Mouse (Mus musculus) 3134 (cell line): Measurements from ENCODE around the gene Lpcat2.
A peak's percentile ranks its signal among the peaks of the same experiment; 100 is the strongest.

ENCODE experiments used
- DNase-seq: peaks from one replicate; pipeline ENCODE4 v3.0.0-alpha.2; 2011; ENCODE audit warnings: low spot score; ENCODE audit not compliant: insufficient read length; ENCODE audit errors: extremely low read depth

Lpcat2 gene

DNA sequence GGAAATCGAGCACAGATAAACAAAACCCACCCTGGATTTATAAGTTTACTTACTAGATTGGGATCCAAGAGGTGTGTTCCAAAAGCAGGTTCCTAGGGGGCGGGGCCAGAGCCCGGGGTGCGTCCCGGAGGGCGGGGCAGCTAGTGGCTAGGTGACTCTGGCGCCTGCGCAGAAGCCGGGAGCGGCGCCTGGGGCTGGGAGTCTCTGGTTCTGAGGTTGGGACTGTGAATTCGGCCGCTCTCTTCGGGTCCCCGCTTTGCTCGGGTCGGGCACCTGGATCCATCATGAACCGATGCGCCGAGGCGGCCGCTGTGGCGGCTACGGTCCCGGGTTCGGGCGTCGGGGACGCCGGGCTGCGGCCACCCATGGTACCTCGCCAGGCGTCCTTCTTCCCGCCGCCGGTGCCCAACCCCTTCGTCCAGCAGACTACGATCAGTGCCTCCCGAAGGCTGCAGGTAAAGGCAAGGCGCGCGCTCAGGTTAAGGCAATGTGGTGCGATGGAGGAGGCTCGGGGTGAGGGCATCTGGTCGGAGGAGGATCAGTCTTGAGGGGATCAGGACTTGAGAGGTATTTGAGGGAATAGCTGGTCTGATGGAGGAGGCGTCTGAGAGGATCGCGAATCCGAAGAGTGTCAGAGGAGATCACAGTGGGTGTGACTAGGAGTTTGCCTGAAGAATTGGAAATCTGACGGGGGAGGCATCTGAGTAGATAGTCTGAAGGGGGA is at the start of gene Lpcat2:
Gene Lpcat2, plus strand, starts transcription at position 169 of the 724 bp plus-strand sequence.
- DNase-seq, result no peak

DNA sequence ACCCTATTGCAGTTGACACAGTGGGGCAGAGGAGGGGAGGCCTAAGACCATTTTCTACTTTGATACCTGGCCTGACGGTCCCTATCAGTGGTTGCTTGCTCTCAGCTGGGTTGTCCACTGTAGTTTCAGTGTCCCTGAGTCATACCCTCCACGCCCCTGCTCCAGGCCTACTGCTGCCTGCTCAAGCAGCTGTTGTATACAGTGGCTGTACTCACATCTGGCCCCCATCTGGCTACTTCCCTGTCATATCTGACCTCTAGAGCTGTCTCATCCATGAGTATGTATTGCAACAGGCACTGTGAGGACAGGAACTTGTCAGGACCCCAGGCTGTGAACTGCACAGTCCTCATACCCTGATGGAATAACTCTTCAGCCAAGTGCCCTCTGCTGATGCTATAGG is 42.4 kb upstream of the Lpcat2 start:
- DNase-seq, result no peak

DNA sequence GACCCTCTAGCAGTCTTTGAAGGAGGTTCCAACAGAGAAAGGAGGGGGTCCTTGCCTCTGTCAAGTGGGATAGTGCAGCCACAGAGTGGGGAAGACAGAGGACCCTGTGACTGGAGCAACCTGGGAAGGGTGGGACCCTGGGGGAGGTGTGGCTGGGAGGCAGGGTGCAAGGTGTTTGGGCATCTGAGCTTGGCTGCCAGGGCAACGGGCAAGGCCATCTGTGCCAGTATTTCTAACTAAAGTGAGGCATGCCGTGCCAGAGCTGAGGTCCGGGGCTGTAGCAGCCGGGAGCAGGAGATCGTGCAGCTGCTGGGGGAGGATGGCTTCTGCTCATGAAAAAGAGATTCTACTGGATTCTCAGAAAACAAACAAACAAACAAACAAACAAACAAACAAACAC is 39.5 kb upstream of the Lpcat2 start:
- DNase-seq, result no peak

DNA sequence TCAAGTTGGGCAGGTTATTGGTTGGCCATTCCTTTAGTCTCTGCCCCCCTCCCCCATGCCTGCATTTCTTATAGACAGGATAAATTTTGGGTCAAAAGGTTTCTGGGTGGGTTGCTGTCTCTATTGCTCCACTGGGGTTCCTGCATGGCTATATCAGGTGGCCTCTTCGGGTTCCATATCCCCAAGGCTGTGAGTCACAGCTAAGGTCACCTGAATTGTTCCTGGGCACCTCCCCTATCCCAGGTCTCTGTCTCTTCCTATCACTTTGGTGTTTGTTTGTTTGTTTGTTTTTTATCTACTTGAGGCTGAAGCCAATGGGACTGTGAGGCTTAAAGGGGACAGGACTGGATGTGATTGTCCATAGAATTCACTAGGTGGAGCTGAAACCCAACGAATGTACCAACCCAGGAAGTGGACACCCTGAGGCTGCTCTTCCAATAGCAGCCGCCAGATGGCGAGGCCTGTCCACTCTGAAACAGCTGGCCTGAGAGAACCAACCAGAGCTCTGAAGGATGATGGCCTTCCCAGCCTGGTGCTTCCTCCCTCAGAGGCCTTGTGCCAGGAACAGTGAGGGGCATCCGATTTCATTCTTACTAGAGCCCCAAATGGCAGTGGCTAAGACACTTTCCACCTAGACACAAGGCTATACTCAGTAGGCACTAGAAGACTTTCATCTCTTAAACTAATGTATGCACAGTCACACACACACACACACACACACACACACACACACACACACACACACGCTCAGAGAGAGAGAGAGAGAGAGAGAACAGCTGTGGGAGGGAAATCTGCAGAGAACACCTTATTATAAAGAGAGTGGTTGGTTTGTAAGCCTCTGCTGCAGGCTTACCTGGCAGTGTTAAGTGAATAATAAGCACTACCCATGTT is 37.0 kb upstream of the Lpcat2 start:
- DNase-seq, result peak; percentile 64

DNA sequence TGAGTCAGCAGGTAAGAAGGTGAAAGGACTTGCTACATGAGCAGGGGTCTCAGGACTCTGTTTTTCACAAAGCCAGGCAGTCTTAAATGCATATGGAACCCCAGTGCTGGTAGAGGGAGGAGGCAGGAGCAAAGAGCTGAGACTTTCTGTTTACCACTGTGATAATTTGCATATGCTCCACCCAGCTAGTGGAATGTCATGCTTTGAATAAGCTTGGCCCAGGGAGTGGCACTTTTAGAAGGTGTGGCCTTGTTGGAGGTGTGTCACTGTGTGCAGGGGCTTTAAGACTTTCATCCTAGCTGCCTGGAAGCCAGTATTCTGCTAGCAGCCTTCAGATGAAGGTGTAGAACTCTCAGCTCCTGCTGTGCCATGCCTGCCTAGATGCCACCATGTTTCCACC is 34.0 kb upstream of the Lpcat2 start:
- DNase-seq, result no peak

DNA sequence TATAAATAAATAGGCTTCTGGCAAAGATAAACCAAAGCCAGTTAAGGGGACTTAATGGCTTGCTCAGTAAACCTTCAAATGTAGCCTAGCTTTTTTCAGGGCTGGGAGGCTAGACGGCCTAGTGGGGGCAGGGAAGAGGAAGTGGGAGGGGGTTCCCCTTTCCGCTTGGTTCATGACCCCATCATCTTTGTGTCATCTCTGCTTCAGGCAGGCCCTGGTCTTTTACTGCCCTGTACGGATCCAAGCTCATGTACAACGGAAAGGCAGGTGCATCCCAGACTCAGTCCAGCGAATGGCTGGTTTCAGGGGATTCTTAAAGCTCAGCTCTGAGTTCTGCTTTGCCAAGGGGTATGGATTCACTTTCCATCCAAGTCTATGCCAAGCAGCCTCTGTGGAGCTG is 32.8 kb upstream of the Lpcat2 start:
- no peak for DNase-seq

DNA sequence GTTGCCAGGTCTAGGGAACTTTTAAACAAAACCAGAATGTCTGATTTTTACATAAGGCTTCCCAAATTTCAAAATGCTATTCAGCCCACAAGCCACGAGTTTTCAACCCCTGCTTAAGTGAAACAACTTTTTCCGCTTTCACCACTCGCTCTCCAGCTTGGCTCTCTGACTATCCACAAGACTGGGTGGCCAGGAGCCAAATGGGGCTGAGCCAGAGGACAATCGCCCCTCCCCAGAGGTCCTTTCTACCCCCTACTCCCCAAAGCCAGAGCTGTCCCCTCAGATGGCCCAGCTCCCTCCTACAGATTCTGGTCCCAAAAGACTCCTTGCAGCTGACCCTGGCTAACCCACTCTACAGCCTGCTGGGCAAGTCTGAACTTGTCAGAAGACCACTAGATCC is 29.1 kb upstream of the Lpcat2 start:
- no peak for DNase-seq

DNA sequence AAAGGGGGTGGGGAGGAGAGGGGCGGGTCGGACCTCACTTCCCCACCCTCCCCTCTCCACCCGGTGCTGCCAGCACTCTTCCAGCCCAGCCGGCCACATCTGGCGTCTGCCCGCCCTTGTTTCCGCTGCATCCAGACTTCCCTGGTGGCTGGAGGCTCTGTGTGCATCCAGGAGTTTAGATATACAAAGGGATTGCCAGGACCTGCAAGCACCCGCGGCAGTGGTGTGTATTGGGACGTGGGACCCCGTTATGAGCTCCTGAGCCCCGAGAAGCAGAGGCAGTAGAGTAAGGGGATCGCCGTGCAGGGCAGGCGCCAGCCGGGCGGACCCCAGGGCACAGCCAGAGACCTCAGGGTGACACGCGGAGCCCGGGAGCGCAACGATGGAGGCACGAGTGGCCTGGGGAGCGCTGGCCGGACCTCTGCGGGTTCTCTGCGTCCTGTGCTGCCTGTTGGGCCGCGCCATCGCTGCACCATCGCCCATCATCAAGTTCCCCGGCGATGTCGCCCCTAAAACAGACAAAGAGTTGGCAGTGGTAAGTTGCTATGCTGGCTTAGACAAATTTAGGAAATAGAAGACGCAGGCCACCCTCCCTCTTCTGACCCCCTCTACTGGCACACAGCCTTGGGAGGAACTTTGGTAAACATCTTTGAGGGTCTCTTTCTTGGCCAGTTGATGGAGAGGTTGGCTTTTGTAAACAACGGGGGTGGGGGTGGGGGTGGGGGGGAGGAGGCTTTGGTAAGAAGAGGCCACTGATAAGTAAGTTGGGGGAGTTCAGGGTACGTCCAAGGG is 27.7 kb upstream of the Lpcat2 start, which contains the start of gene Mmp2:
Gene Mmp2, plus strand, starts transcription at position 49 of the 792 bp plus-strand sequence.
- DNase-seq, result no peak

DNA sequence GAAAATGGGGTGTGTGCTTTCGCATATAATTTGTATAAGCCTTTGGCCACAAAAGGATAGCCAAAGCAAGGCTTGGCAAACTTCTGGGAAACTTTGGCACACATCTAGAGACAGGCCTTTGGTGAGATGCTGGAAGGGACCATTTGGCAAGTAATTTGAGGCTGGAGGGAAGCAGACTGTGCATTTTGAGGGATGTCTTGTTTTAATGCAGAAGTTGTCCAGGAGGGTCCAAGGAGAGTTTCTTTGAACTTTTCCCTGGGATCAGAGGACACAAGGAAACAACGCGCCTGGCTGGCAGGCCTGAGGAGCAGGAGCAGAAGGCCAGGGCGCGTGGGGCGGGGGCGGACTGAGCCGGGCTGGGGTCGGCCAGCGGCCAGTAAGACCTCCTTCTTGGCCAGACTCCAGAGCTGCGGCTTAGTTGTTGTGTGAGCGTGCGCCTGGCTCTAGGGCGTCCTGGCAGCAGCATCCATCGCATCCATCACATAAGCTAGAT is 26.8 kb upstream of the Lpcat2 start:
- DNase-seq, result no peak

DNA sequence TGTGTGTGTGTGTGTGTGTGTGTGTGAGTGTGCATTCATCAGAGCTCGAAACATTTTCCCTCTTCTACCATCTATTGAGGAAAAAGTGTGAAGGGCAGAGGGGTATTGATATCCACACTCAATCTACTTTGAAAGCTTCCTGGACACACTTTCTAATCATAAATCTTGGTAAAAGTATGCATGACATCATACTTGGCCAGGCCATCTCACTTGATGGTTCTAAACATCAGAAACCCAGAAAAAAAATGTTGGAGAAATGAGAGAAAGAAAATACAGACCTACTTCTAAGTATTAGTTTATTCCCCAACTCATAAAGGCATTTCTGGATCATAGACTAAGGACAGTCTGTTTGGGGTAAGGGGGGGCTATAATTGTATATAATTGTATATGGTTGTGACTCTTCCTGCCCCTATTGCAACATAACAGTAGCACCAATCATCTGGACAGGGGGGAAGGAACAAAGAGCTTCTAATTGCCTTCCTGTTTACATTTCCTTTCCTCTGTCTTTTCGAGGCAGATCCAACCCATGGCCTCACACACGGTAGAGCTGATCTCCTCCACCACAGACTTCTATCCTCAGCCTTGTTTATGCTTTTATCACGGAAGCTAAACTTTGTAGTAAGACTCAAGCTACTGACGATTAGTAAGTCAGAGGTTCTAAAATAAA is 20.9 kb upstream of the Lpcat2 start:
- DNase-seq, result no peak

DNA sequence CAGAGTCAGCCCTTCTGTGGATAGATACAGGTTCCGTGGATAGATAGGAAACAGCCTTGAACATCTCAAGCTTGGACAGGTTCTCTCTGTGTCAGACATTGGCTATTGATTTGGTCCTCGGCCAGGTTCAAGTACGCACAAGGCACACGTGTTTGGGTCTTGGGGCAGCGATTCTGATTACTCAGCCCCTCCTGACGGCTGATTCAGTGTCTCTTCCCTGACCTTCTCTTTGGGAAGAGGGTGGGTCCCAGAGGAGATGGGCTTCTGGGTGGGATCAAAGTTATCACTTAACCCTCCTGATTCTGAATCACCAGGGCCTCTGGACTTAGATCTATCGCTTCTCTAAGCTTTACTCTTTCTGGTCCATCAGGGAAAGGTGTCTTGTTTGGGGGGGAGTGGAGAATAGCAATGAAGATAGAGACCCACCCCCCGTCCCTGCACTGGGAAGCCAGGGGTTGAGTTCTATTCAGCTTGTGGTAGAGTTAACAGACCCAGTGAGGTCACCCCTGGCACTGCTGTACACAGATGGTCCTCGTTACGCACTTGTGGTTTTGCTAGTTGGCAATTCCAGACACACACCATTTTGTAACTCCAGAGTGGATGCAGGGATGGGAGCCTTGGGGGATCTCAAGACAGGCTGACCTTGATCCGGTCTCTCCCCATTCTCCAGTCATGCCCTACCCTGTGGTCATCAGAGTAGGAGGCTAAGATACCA is 20.2 kb upstream of the Lpcat2 start:
- DNase-seq, result no peak

DNA sequence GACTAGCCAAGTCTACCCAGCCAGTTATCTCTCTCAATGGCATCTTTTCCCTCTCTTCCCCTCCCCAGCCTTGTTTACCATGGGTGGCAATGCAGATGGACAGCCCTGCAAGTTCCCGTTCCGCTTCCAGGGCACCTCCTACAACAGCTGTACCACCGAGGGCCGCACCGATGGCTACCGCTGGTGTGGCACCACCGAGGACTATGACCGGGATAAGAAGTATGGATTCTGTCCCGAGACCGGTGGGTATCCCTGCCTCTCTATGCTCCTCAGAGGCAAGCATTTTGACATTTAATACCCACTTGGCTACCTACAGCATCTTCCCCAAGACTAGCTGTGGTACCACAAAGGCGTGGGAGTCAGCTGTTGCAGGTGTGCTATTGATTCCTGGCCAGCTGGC is 19.2 kb upstream of the Lpcat2 start:
- no peak for DNase-seq

DNA sequence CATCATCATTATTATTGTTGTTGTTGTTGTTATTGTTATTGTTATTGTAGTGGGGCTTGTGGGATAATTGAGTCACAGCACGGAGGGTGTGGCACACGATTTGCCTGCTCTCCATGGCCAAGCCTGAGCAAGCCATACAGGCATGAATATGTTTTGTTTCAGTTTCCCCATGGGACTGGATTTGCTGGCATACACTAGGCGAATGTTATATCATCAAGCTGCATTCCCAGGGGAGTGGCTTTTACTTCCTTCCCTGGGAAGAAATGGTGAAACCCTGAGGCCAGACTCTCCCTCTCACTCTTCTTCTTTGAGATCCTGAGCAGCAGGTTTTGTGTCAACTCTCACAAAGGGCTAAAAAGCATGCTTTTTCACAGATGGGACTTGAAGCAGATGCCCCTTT is 16.5 kb upstream of the Lpcat2 start:
- peak; percentile 58 for DNase-seq

DNA sequence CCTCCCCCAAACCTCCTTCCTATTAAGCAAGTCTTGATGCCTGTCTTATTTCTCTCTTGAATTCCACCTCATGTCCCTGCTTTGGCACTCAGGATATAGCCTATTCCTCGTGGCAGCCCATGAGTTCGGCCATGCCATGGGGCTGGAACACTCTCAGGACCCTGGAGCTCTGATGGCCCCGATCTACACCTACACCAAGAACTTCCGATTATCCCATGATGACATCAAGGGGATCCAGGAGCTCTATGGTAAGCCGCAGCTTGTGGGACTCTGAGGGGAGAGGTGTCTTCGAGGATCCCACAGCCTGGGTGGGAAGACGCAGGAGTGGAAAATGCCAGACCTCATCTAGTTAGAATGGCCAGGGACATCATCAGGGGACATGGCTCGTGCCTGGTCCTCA is 16.0 kb upstream of the Lpcat2 start:
- no peak for DNase-seq

DNA sequence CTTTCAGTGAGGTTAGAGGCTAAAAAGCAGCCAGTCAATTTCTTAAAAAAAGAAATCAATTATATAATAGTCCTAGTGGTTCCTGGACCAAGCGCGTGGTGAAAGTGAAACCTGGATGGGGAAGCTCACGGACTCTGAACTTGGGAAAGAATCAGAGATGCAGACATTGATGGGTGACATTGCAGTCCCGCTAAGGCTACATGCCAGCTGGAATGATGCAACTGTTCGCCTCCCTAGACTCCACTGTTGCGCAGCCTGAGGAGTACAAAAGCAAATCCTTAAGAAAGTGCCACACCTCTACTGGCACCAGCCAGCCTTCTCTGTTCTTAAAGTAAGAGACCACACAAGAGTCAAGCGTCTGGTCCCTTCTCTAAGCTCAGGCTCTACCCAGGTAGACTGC is 15.3 kb upstream of the Lpcat2 start:
- no peak for DNase-seq

DNA sequence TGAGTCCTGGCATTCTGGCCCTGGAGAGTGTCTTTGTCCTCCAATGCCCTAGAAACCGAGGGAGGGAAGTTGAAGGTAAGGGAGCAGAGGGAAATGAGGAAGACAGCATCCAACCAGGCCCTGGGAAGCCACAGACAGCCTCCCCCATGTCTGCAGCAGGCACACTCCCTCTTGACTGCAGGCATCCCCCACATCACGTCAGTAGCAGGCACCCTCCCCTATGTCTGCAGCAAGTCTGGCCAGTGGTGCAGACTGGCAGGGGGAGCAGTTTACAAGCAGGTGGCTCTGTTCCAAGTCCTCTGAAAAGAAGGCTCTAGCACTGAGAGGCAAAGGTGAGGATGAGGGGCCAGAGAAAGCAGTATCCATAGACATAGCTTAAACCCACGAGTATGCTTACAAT is 8.5 kb upstream of the Lpcat2 start:
- DNase-seq, result peak; percentile 52

DNA sequence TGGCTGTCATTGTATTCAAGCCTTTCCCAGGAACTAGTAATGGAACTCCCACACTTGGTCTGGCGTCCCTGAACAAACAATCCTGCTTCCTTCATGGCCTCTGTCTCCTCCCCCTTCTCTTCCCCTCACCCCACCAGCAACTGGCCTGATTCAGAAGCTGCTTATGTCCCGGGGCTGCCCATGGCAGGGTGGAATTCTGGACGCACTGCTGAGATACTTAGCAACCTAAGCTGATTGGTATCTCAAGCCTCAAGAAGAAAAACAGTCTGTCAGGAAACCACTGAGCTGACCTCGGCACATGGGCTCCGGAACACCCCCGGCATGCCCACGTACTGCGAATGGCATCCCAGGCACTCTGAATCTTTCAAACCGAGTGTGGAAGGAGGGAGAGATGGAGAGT is 7.8 kb upstream of the Lpcat2 start:
- peak; percentile 84 for DNase-seq

DNA sequence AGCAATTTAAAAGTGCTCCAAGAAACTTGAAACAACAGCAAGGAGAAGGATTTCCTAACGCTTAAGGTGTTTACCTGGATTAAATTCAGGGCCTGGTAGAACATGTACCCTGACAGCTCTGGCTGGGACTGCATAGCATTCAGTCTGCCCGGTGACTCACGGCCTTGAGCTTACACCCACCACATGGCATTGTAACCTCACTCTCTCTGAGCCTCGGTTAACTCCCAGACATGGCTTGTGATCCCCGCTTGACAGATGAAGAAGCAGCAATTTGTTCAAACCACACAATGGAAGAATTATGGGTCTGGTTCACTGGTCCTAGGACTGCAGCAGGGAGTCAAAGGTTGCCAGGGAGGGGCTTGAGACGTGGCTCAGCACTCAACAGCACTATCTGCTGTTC is 5.9 kb upstream of the Lpcat2 start:
- DNase-seq, result peak; percentile 32

DNA sequence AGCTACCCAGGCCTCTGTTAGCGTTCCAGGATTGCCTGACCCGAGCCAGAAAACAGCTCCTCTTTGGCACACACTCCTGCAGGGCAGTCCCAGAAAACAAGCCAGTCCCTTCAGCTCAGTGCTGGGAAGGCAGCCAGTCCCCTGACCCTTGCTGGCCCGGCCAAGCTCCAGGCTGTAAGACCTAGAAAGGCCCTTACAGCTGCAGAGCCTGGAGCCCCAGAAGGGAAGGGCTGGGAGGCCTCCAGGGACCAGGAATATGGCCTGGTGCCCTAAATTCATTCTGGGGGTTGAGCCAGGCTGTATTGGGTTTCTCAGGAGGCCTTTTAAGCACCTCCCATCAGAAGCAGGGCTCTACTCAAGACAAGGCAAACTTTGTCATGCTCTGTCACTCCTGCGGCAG is 4.9 kb upstream of the Lpcat2 start:
- DNase-seq, result peak; percentile 92

DNA sequence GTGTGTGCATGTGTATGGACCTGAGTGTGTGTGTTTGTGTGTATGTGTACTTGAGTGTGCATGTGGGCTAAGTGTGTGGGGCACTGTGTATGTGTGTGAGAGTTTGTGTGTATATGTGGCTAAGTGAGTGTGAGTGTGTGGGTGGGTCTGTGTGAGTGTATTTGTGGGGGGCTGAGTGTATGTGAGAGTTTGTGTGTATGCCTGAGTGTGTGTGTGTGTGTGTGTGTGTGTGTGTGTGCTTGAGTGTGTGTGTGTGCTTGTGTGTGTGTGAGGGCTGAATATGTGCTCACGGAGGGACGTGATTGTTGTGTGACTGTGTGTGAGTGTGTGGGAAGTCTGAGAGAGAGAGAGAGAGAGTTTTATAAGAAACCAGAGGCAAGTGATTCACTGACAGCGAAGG is 3.8 kb upstream of the Lpcat2 start:
- no peak for DNase-seq
